Comparison of ENCODE assay signal across 11 mouse cellular contexts in genomic region chr4:106093252-106093651, GRCm38 (mm10).
A peak's percentile ranks its signal among the peaks of the same experiment; 100 is the strongest.
DNase-seq lines count a peak whose midpoint lies in the region; ATAC-seq and TF ChIP-seq lines count a peak whose summit lies in the region.
"Had no signal": no experiment of that assay in that cellular context is flagged by ENCODE, and none has a peak within 500 bp of the region (broad histone marks: within the 10 kb centered on the region; RNA-seq: fewer than 3 reads in every experiment).

No protein-coding gene starts in this region.

- WGBS in embryonic facial prominence, embryonic 11.5 days = 82% methylated on average over 2 of the region's 2 CpGs
- 87% methylated on average over 2 of the region's 2 CpGs for WGBS in embryonic facial prominence, embryonic 10.5 days
- 46% methylated on average over 2 of the region's 2 CpGs for WGBS in liver, embryonic 14.5 days (ENCODE audit: insufficient replicate concordance)
- WGBS in liver, embryonic 12.5 days (ENCODE audit: insufficient replicate concordance) = 50% methylated on average over 2 of the region's 2 CpGs

- no peak overlapping the region for H3K27ac ChIP-seq in embryonic facial prominence, embryonic 11.5 days (replicated peaks; ENCODE audit: low read depth, low read length)
- no peak overlapping the region for H3K27ac ChIP-seq in embryonic facial prominence, embryonic 10.5 days (replicated peaks)
- H3K27ac ChIP-seq in liver, embryonic 14.5 days = no peak overlapping the region
- no peak overlapping the region for H3K27ac ChIP-seq in liver, embryonic 12.5 days
- H3K27ac ChIP-seq: liver, embryonic 13.5 days; neural tube, embryonic 12.5 days had no signal

- no peaks in the 10 kb centered on the region for H3K9me3 ChIP-seq in embryonic facial prominence, embryonic 11.5 days (replicated peaks; ENCODE audit: control insufficient read depth, low read length)
- H3K9me3 ChIP-seq in embryonic facial prominence, embryonic 10.5 days = no peaks in the 10 kb centered on the region
- H3K9me3 ChIP-seq in liver, embryonic 14.5 days (ENCODE audit: control insufficient read depth, low read length) = no peaks in the 10 kb centered on the region
- H3K9me3 ChIP-seq in liver, embryonic 12.5 days (replicated peaks) = no peaks in the 10 kb centered on the region
- H3K9me3 ChIP-seq: liver, embryonic 13.5 days; neural tube, embryonic 12.5 days had no signal

- DNase-seq in embryonic facial prominence, embryonic 11.5 days (ENCODE audit: low spot score) = peak; percentile 35
- no peak for DNase-seq in embryonic facial prominence, embryonic 10.5 days (ENCODE audit: low spot score)
- DNase-seq in liver, embryonic 14.5 days (ENCODE audit: low read depth in 3 of 3, low spot score in 3 of 3) = no peak
- peak; percentile 29 for DNase-seq in c-Kit-positive CD71-negative TER-119-negative erythroid progenitor cells, embryonic 14.5 days (ENCODE audit: low read depth)
- peak; percentile 50 for DNase-seq in mesoderm, embryonic 11.5 days (ENCODE audit: low read depth, low spot score)
- no peak for DNase-seq in frontal cortex, postnatal 14 days (ENCODE audit: low spot score in 2 of 2)
- DNase-seq in gastrocnemius, postnatal 14 days = no peak
- DNase-seq: liver, embryonic 13.5 days had no signal

- no peak for ATAC-seq in embryonic facial prominence, embryonic 11.5 days (replicated peaks; ENCODE audit: insufficient number of reproducible peaks, low FRiP score, low TSS enrichment, low read depth)
- no peak for ATAC-seq in liver, embryonic 14.5 days (ENCODE audit: insufficient read depth)
- ATAC-seq in liver, embryonic 12.5 days = no peak

- H3K4me2 ChIP-seq in embryonic facial prominence, embryonic 11.5 days (ENCODE audit: low read depth, low read length) = no peak overlapping the region
- H3K4me2 ChIP-seq in liver, embryonic 14.5 days (ENCODE audit: low read depth) = no peak overlapping the region
- H3K4me2 ChIP-seq in liver, embryonic 12.5 days = no peak overlapping the region
- H3K4me2 ChIP-seq: heart, embryonic 11.5 days; liver, embryonic 13.5 days; neural tube, embryonic 12.5 days had no signal

- H3K9ac ChIP-seq in embryonic facial prominence, embryonic 11.5 days (replicated peaks; ENCODE audit: low read length) = no peak overlapping the region
- H3K9ac ChIP-seq in liver, embryonic 14.5 days (replicated peaks) = no peak overlapping the region
- no peak overlapping the region for H3K9ac ChIP-seq in liver, embryonic 12.5 days
- H3K9ac ChIP-seq: liver, embryonic 13.5 days; neural tube, embryonic 12.5 days had no signal

- peak; percentile 26; the same call in 1 of the 2 replicates for TF ChIP-seq CTCF in liver, embryonic 14.5 days (IDR thresholded peaks at IDR 0.05; ENCODE audit: low read depth)

- intact Hi-C loops in gastrocnemius, postnatal 14 days (cut with DNase I; ENCODE audit: low total_unique reads) = no loop called here

- peaks cover 4% of the 10 kb centered on the region; the same call in 1 of the 2 replicates for H3K4me1 ChIP-seq in embryonic facial prominence, embryonic 11.5 days (ENCODE audit: control insufficient read depth, insufficient read depth, low read length)
- peaks cover 27% of the 10 kb centered on the region for H3K4me1 ChIP-seq in embryonic facial prominence, embryonic 10.5 days
- H3K4me1 ChIP-seq in liver, embryonic 14.5 days (replicated peaks; ENCODE audit: control insufficient read depth in 2 of 2, insufficient read depth in 2 of 2, low read length in 1 of 2) = no peaks in the 10 kb centered on the region
- no peaks in the 10 kb centered on the region for H3K4me1 ChIP-seq in liver, embryonic 12.5 days
- H3K4me1 ChIP-seq: liver, embryonic 13.5 days; neural tube, embryonic 12.5 days had no signal

- H3K36me3 ChIP-seq in embryonic facial prominence, embryonic 11.5 days (replicated peaks; ENCODE audit: control insufficient read depth, insufficient read depth, low read depth, low read length) = no peaks in the 10 kb centered on the region
- H3K36me3 ChIP-seq in embryonic facial prominence, embryonic 10.5 days (replicated peaks) = no peaks in the 10 kb centered on the region
- no peaks in the 10 kb centered on the region for H3K36me3 ChIP-seq in liver, embryonic 14.5 days (replicated peaks; ENCODE audit: control insufficient read depth, insufficient read depth, low read depth)
- no peaks in the 10 kb centered on the region for H3K36me3 ChIP-seq in liver, embryonic 12.5 days
- H3K36me3 ChIP-seq: liver, embryonic 13.5 days; neural tube, embryonic 12.5 days had no signal

- H3K4me3 ChIP-seq in embryonic facial prominence, embryonic 11.5 days (ENCODE audit: low read depth, low read length) = no peak overlapping the region
- H3K4me3 ChIP-seq in embryonic facial prominence, embryonic 10.5 days = no peak overlapping the region
- no peak overlapping the region for H3K4me3 ChIP-seq in liver, embryonic 14.5 days (ENCODE audit: insufficient read depth in 1 of 2, low read depth in 2 of 2, low read length in 2 of 2)
- H3K4me3 ChIP-seq in liver, embryonic 12.5 days = no peak overlapping the region
- H3K4me3 ChIP-seq: liver, embryonic 13.5 days; neural tube, embryonic 12.5 days had no signal

- TF ChIP-seq EP300 in liver, embryonic 14.5 days (IDR thresholded peaks at IDR 0.05; ENCODE audit: low read depth) = no peak

- no peaks in the 10 kb centered on the region for H3K27me3 ChIP-seq in embryonic facial prominence, embryonic 11.5 days (ENCODE audit: control insufficient read depth, insufficient read depth, low read length)
- no peaks in the 10 kb centered on the region for H3K27me3 ChIP-seq in embryonic facial prominence, embryonic 10.5 days (replicated peaks; ENCODE audit: low read depth, poor library complexity, severe bottlenecking)
- H3K27me3 ChIP-seq in liver, embryonic 14.5 days (ENCODE audit: control insufficient read depth, insufficient read depth, low read length) = no peaks in the 10 kb centered on the region
- no peaks in the 10 kb centered on the region for H3K27me3 ChIP-seq in liver, embryonic 12.5 days (replicated peaks)
- H3K27me3 ChIP-seq: liver, embryonic 13.5 days; neural tube, embryonic 12.5 days had no signal

Comparison
In these comparisons a context has a peak if more than half of its experiments do, and no peak if none do; other contexts are left out.
1. DNase-seq: peak in embryonic facial prominence, embryonic 11.5 days (single experiment), c-Kit-positive CD71-negative TER-119-negative erythroid progenitor cells, embryonic 14.5 days (single experiment) and mesoderm, embryonic 11.5 days (single experiment); none in embryonic facial prominence, embryonic 10.5 days (single experiment), liver, embryonic 14.5 days (0 of 3), frontal cortex, postnatal 14 days (0 of 2) and gastrocnemius, postnatal 14 days (single experiment).